In the genomic region with DNA sequence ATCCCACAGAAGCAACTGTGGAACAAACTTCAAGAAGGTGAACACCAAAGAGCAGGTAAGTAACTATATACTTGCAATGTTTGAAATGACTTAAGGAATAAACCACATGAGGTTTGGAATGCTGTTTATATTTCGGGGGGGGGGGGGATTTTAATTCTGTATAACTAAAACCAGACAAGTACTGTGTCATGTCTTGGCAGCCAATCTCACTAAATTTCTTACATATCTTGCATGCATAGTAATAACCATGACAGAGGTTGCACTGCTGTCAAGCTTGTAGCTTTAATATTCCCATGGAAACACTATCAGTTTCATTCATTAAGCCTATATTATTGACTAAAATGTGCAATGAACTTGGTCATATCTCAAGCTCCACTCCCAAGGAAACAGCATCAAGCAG, we compare ENCODE assay signal across 32 mouse cellular contexts. TPM values are rescaled to one million over a fixed set of nuclear protein-coding genes. Genes with fewer than 3 reads are reported as not detected.
"Had no signal": no experiment of that assay in that cellular context is flagged by ENCODE, and none has a peak within 500 bp of the region (broad histone marks: within the 10 kb centered on the region; RNA-seq: fewer than 3 reads in every experiment).

No protein-coding gene starts in this region.

- H3K4me3 ChIP-seq: embryonic facial prominence, embryonic 12.5 days; embryonic facial prominence, embryonic 13.5 days; embryonic facial prominence, embryonic 15.5 days; erythroblast, embryonic 14.5 days; forebrain, embryonic 10.5 days; forebrain, embryonic 12.5 days; forebrain, embryonic 13.5 days; forebrain, embryonic 15.5 days; gastrocnemius, adult 2 months; heart, adult 2 months; heart, embryonic 12.5 days had no signal

- H3K9me3 ChIP-seq: embryonic facial prominence, embryonic 12.5 days; embryonic facial prominence, embryonic 13.5 days; embryonic facial prominence, embryonic 15.5 days; forebrain, embryonic 10.5 days; forebrain, embryonic 12.5 days; forebrain, embryonic 13.5 days; forebrain, embryonic 15.5 days; heart, embryonic 12.5 days had no signal

- H3K27me3 ChIP-seq: embryonic facial prominence, embryonic 12.5 days; embryonic facial prominence, embryonic 13.5 days; embryonic facial prominence, embryonic 15.5 days; forebrain, embryonic 12.5 days; forebrain, embryonic 13.5 days; forebrain, embryonic 15.5 days; heart, embryonic 12.5 days had no signal

- H3K4me1 ChIP-seq: forebrain, embryonic 13.5 days; forebrain, embryonic 15.5 days; heart, embryonic 12.5 days had no signal

- H3K27ac ChIP-seq: embryonic facial prominence, embryonic 12.5 days; embryonic facial prominence, embryonic 13.5 days; embryonic facial prominence, embryonic 15.5 days; forebrain, embryonic 10.5 days; forebrain, embryonic 12.5 days; forebrain, embryonic 13.5 days; forebrain, embryonic 15.5 days; heart, adult 2 months had no signal

- ATAC-seq: forebrain, embryonic 13.5 days; forebrain, embryonic 14.5 days; forebrain, embryonic 15.5 days; forebrain, embryonic 16.5 days; forebrain, postnatal 0 days had no signal

- DNase-seq: cerebellum, adult 8-10 months; cerebellum, adult 9-10 months; cerebellum, adult 9-11 months; cerebellum, postnatal 10 days; cerebellum, postnatal 14 days; cerebellum, postnatal 25 days; cerebellum, postnatal 36 days; embryo, embryonic 11 days; forebrain, postnatal 0 days; gastrocnemius, adult 2 months; gastrocnemius, postnatal 10 days; gastrocnemius, postnatal 14 days; gastrocnemius, postnatal 25 days; gastrocnemius, postnatal 36 days; heart, adult 18-20 months; heart, adult 2 months had no signal

- H3K9ac ChIP-seq: embryonic facial prominence, embryonic 12.5 days; embryonic facial prominence, embryonic 13.5 days; embryonic facial prominence, embryonic 15.5 days; forebrain, embryonic 12.5 days; forebrain, embryonic 13.5 days; forebrain, embryonic 15.5 days; forebrain, postnatal 0 days; heart, embryonic 12.5 days had no signal

- H3K36me3 ChIP-seq: embryonic facial prominence, embryonic 12.5 days; embryonic facial prominence, embryonic 13.5 days; embryonic facial prominence, embryonic 15.5 days; forebrain, embryonic 10.5 days; forebrain, embryonic 12.5 days; forebrain, embryonic 15.5 days; heart, embryonic 12.5 days had no signal

- H3K4me2 ChIP-seq: embryonic facial prominence, embryonic 12.5 days; embryonic facial prominence, embryonic 13.5 days; embryonic facial prominence, embryonic 15.5 days; forebrain, embryonic 12.5 days; forebrain, embryonic 13.5 days; forebrain, embryonic 15.5 days; heart, embryonic 11.5 days; heart, embryonic 12.5 days had no signal

RNA-seq across cellular contexts. Expression of a gene that starts 48.2 kb away (rescaled TPM):
- total RNA-seq: common myeloid progenitor, adult 5-6 weeks; gastrocnemius, adult 18-20 months; gastrocnemius, adult 2 months; gastrocnemius, adult 8-10 months; gastrocnemius, postnatal 25 days; gastrocnemius, postnatal 36 days; granulocyte monocyte progenitor cell, adult 5-6 weeks; heart, adult 18-20 months; heart, adult 2 months had no signal
- polyA plus RNA-seq: erythroblast, embryonic 14.5 days; forebrain, embryonic 10.5 days; heart, embryonic 11.5 days had no signal
